Mouse (Mus musculus) MEL (cell line): ENCODE data around the gene Ppard. TPM values are rescaled to one million over a fixed set of nuclear protein-coding genes. Genes with fewer than 3 reads are reported as not detected.

Source experiments
- DNase-seq: peaks from one replicate; pipeline ENCODE4 v3.0.0; 2011; ENCODE audit warnings: low read depth, low spot score
- H3K27ac ChIP-seq: 2 replicates; pipeline ENCODE4 v1.5.1; 2012; ENCODE audit warnings: low read depth, mild to moderate bottlenecking, control low read depth, low read length, moderate library complexity; ENCODE audit not compliant: control insufficient read depth
- H3K27me3 ChIP-seq, 2 experiments: fragments of 150-350 bp in 1 of 2; sonication (generic) in 1 of 2; 2 replicates each; pipeline ENCODE4 v1.6.1; 2012; ENCODE audit warnings: low read length in 2 of 2, mild to moderate bottlenecking in 2 of 2, improper control_type of control experiment in 1 of 2, moderate library complexity in 1 of 2; ENCODE audit not compliant: insufficient read depth in 2 of 2, control insufficient read depth in 1 of 2
- H3K36me3 ChIP-seq, 2 experiments: 2 replicates each; pipeline ENCODE4 v1.6.1; 2012 to 2014; ENCODE audit warnings: low read length in 2 of 2, improper control_type of control experiment in 1 of 2, inconsistent platforms in 1 of 2, mild to moderate bottlenecking in 1 of 2; ENCODE audit not compliant: insufficient read depth in 2 of 2, control insufficient read depth in 1 of 2
- H3K4me1 ChIP-seq, 2 experiments: fragments of 150-350 bp in 1 of 2; sonication (generic) in 1 of 2; 2 replicates each; pipeline ENCODE4 v1.6.1; 2012; ENCODE audit warnings: low read length in 2 of 2, improper control_type of control experiment in 1 of 2, mild to moderate bottlenecking in 1 of 2; ENCODE audit not compliant: insufficient read depth in 2 of 2, control insufficient read depth in 1 of 2
- H3K4me3 ChIP-seq, 2 experiments: fragments of 150-350 bp in 1 of 2; sonication (generic) in 1 of 2; 2 replicates each; pipeline ENCODE4 v1.5.1; 2012; ENCODE audit warnings: low read depth in 2 of 2, low read length in 2 of 2, mild to moderate bottlenecking in 2 of 2, moderate library complexity in 2 of 2, control low read depth in 1 of 2, improper control_type of control experiment in 1 of 2; ENCODE audit not compliant: control insufficient read depth in 1 of 2, insufficient read depth in 1 of 2
- H3K79me2 ChIP-seq: 2 replicates; pipeline ENCODE4 v1.6.1; 2012; ENCODE audit warnings: mild to moderate bottlenecking, low read length, moderate library complexity; ENCODE audit not compliant: control insufficient read depth, poor library complexity, insufficient read depth
- H3K9ac ChIP-seq: 2 replicates; pipeline ENCODE4 v1.6.1; 2012; ENCODE audit warnings: low read depth, mild to moderate bottlenecking, control low read depth, low read length, moderate library complexity; ENCODE audit not compliant: control insufficient read depth, poor library complexity, severe bottlenecking
- H3K9me3 ChIP-seq: fragments of 150-350 bp; sonication (generic); replicated peaks from 2 replicates; pipeline ENCODE4 v1.6.1; 2012; ENCODE audit warnings: mild to moderate bottlenecking, low read length, improper control_type of control experiment, moderate library complexity; ENCODE audit not compliant: insufficient read depth
- BHLHE40 ChIP-seq: IDR thresholded peaks from 2 replicates; pipeline ENCODE4 v1.6.1; 2012; ENCODE audit warnings: low read depth, mild to moderate bottlenecking, inconsistent platforms, low read length, improper control_type of control experiment, borderline replicate concordance
- CHD1 ChIP-seq: IDR thresholded peaks from 2 replicates; pipeline ENCODE4 v1.6.1; 2012; ENCODE audit warnings: low read depth, mild to moderate bottlenecking, inconsistent platforms, low read length, improper control_type of control experiment
- CTCF ChIP-seq, 3 experiments: IDR thresholded peaks in 2 of 3; conservative IDR thresholded peaks in 1 of 3; 2 replicates each; pipeline ENCODE4 v1.5.1; 2011 to 2012; ENCODE audit warnings: low read length in 3 of 3, low read depth in 2 of 3, mild to moderate bottlenecking in 2 of 3, improper control_type of control experiment in 1 of 3, inconsistent platforms in 1 of 3, mixed read lengths in 1 of 3, moderate library complexity in 1 of 3; ENCODE audit not compliant: control insufficient read depth in 1 of 3, insufficient read depth in 1 of 3, poor library complexity in 1 of 3, severe bottlenecking in 1 of 3
- ELF1 ChIP-seq: IDR thresholded peaks from 2 replicates; pipeline ENCODE4 v1.6.1; 2014; ENCODE audit warnings: low read depth, mild to moderate bottlenecking, inconsistent platforms, low read length, improper control_type of control experiment, moderate library complexity
- GABPA ChIP-seq: IDR thresholded peaks from 2 replicates; pipeline ENCODE4 v1.6.1; 2012; ENCODE audit warnings: low read depth, mild to moderate bottlenecking, inconsistent platforms, low read length, improper control_type of control experiment, moderate library complexity
- GATA1 ChIP-seq: IDR thresholded peaks from 2 replicates; pipeline ENCODE4 v1.6.1; 2011; ENCODE audit warnings: low read depth, low read length, improper control_type of control experiment
- JUND ChIP-seq: IDR thresholded peaks from 2 replicates; pipeline ENCODE4 v1.6.1; 2011; ENCODE audit warnings: low read depth, mild to moderate bottlenecking, improper control_type of control experiment, low read length
- MAZ ChIP-seq: IDR thresholded peaks from 2 replicates; pipeline ENCODE4 v1.6.1; 2012; ENCODE audit warnings: low read depth, mild to moderate bottlenecking, inconsistent platforms, low read length, improper control_type of control experiment
- MEF2A ChIP-seq: IDR thresholded peaks from 2 replicates; pipeline ENCODE4 v1.6.1; 2014; ENCODE audit warnings: low read depth, mild to moderate bottlenecking, inconsistent platforms, low read length, improper control_type of control experiment; ENCODE audit not compliant: poor library complexity, insufficient replicate concordance, severe bottlenecking; ENCODE audit errors: extremely low read depth
- NRF1 ChIP-seq: IDR thresholded peaks from 2 replicates; pipeline ENCODE4 v1.6.1; 2014; ENCODE audit warnings: low read depth, mild to moderate bottlenecking, inconsistent platforms, low read length, improper control_type of control experiment, moderate library complexity; ENCODE audit not compliant: poor library complexity, insufficient read depth, severe bottlenecking
- POLR2A ChIP-seq, 2 experiments: IDR thresholded peaks; 2 replicates each; pipeline ENCODE4 v1.6.1; 2011 to 2012; ENCODE audit warnings: low read length in 2 of 2, mild to moderate bottlenecking in 2 of 2, control low read depth in 1 of 2, improper control_type of control experiment in 1 of 2, low read depth in 1 of 2, moderate library complexity in 1 of 2; ENCODE audit not compliant: control insufficient read depth in 1 of 2, insufficient read depth in 1 of 2, poor library complexity in 1 of 2
- POLR2AphosphoS2 ChIP-seq: IDR thresholded peaks from 2 replicates; pipeline ENCODE4 v1.6.1; 2011; ENCODE audit warnings: low read length, improper control_type of control experiment
- RCOR1 ChIP-seq: IDR thresholded peaks from 2 replicates; pipeline ENCODE4 v1.6.1; 2012; ENCODE audit warnings: low read depth, mild to moderate bottlenecking, inconsistent platforms, low read length, improper control_type of control experiment
- TAL1 ChIP-seq: IDR thresholded peaks from 2 replicates; pipeline ENCODE4 v1.6.1; 2012; ENCODE audit warnings: mild to moderate bottlenecking, inconsistent platforms, low read length, moderate library complexity, mixed read lengths
- TBP ChIP-seq: IDR thresholded peaks from 2 replicates; pipeline ENCODE4 v1.8.0; 2011; ENCODE audit warnings: low read depth, low read length, improper control_type of control experiment
- UBTF ChIP-seq: IDR thresholded peaks from 2 replicates; pipeline ENCODE4 v1.6.1; 2012; ENCODE audit warnings: low read depth, mild to moderate bottlenecking, inconsistent platforms, low read length, improper control_type of control experiment, moderate library complexity, borderline replicate concordance; ENCODE audit not compliant: insufficient read depth
- USF1 ChIP-seq: IDR thresholded peaks from 2 replicates; pipeline ENCODE4 v1.6.1; 2014; ENCODE audit warnings: low read depth, mild to moderate bottlenecking, inconsistent platforms, low read length, improper control_type of control experiment, moderate library complexity
- ZMIZ1 ChIP-seq: IDR thresholded peaks from 2 replicates; pipeline ENCODE4 v1.6.1; 2012; ENCODE audit warnings: low read depth, mild to moderate bottlenecking, inconsistent platforms, low read length, improper control_type of control experiment, moderate library complexity
- ZNF384 ChIP-seq: IDR thresholded peaks from 2 replicates; pipeline ENCODE4 v1.6.1; 2012; ENCODE audit warnings: low read depth, mild to moderate bottlenecking, inconsistent platforms, low read length, improper control_type of control experiment
- polyA plus RNA-seq, 2 experiments: library from polyadenylated mRNA; stranded (reverse) in 1 of 2; unstranded in 1 of 2; fragments of >175 nt in 1 of 2; fragments of >200 nt in 1 of 2; gene quantifications; 2 replicates each; pipeline versions ENCODE4 v1.2.1 to v1.2.4; 2012; ENCODE audit warnings: low replicate concordance in 2 of 2, low read depth in 1 of 2; ENCODE audit not compliant: insufficient read length in 2 of 2, insufficient read depth in 1 of 2, missing spikeins in 1 of 2
- total RNA-seq: library from RNA; depleted of rRNA; stranded (reverse); fragments of 300-350 nt; gene quantifications from 2 replicates; pipeline ENCODE4 v1.2.3, GENCODE M21; 2012

The Ppard gene
- total and polyA plus RNA-seq, 3 experiments: 3.5 to 12.7 TPM; not detected in 1

DNA sequence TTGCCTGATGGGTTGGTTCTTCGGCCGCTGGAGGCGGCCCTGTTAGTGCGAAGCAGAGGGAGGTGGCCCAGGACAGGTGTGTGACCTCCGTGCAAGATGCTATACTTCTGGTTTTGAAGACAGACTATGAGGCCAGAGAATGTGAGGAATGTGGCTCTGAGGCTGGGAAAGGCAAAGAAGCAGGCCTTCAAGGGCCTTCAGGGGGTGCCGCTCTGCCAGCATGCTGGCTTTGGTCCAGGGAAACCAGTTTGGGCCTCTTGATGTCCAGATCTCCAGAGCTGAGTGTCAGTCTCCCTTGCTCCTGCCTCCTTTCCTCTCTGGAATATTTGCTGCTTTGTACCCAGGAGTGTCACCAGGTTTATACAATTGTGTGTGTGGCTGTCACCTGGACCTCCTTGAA lies 9.8 kb downstream of the Ppard start:
- H3K9ac ChIP-seq: no peak overlapping the region
- no peak for DNase-seq
- no peaks in the 10 kb centered on the region for H3K9me3 ChIP-seq
- H3K36me3 ChIP-seq: peaks cover 0 to 9% of the 10 kb centered on the region in 2 experiments; a peak in 3 of 4 replicates
- no peak overlapping the region for H3K4me3 ChIP-seq
- no peak overlapping the region for H3K27ac ChIP-seq
- TF ChIP-seq GABPA (no peak), USF1 (no peak), POLR2A (IDR thresholded peaks at IDR 0.05; ENCODE audit: control insufficient read depth in 1 of 2, insufficient read depth in 1 of 2, low read depth in 1 of 2, low read length in 2 of 2, poor library complexity in 1 of 2) (no peak), BHLHE40 (no peak), ZNF384 (no peak), TBP (no peak), CHD1 (no peak), TAL1 (no peak), GATA1 (no peak), JUND (no peak), POLR2AphosphoS2 (no peak), MEF2A (no peak), MAZ (no peak)
- H3K4me1 ChIP-seq: peaks cover 0 to 12% of the 10 kb centered on the region in 2 experiments; a peak in 3 of 4 replicates
- no peaks in the 10 kb centered on the region for H3K27me3 ChIP-seq
- no peaks in the 10 kb centered on the region for H3K79me2 ChIP-seq

DNA sequence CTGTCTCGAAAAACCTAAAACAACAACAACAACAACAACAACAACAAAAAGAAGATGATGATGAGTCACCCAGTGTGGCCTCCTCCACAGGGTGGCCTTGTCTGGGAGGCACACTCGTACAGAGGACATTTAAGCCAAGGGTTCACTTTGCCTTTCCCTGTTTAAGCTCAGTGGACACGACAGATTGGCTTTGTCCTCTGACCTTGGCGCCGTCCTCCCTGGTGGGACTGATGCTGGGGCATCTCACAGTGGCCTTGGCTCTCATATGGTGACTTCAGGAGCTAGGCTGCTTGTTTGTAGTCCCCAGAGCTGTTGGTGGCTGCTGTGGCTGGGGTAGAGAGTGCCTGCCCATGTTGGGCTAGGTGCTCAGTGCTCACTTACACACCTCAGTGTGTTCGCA lies 11.7 kb downstream of the Ppard start:
- Histone ChIP-seq H3K27ac (no peak overlapping the region), H3K27me3 (no peaks in the 10 kb centered on the region), H3K9me3 (no peaks in the 10 kb centered on the region), H3K4me1 (no peaks in the 10 kb centered on the region), H3K4me3 (no peak overlapping the region), H3K79me2 (no peaks in the 10 kb centered on the region), H3K9ac (no peak overlapping the region), H3K36me3 (no peaks in the 10 kb centered on the region; a peak in 1 of 4 replicates)
- no peak for DNase-seq
- TF ChIP-seq UBTF: no peak
- TF ChIP-seq RCOR1: no peak
- no peak for TF ChIP-seq GABPA
- no peak for TF ChIP-seq TAL1
- no peak for TF ChIP-seq BHLHE40
- TF ChIP-seq ELF1: no peak
- TF ChIP-seq POLR2AphosphoS2: no peak
- TF ChIP-seq USF1: no peak
- no peak for TF ChIP-seq TBP
- TF ChIP-seq NRF1: no peak
- TF ChIP-seq CTCF (IDR thresholded peaks at IDR 0.05 in 2 of 3, conservative IDR thresholded peaks at IDR 0.05 in 1 of 3; ENCODE audit: control insufficient read depth in 1 of 3, insufficient read depth in 1 of 3, low read depth in 2 of 3, low read length in 3 of 3, poor library complexity in 1 of 3, severe bottlenecking in 1 of 3): no peak
- no peak for TF ChIP-seq ZMIZ1
